Mouse (Mus musculus) kidney, embryonic 16.5 days (tissue): ENCODE results near the gene Hpgds. TPM values are rescaled to one million over a fixed set of nuclear protein-coding genes. Genes with fewer than 3 reads are reported as not detected.

Source experiments
- ATAC-seq: fragments of 200-750 bp; cut with Nextera tagmentation; 2 replicates; pipeline ENCODE4 v1.8.0; 2017; ENCODE audit warnings: moderate TSS enrichment; ENCODE audit not compliant: low FRiP score, low TSS enrichment
- H3K27ac ChIP-seq: fragments of 300-500 bp; sonication (generic); 2 replicates; pipeline ENCODE4 v1.5.1; 2014; ENCODE audit warnings: low read length
- H3K27me3 ChIP-seq: fragments of 300-500 bp; sonication (generic); 2 replicates; pipeline ENCODE4 v1.6.1; 2014; ENCODE audit warnings: low read length, control low read depth, mixed read lengths; ENCODE audit not compliant: insufficient read depth
- H3K36me3 ChIP-seq: fragments of 300-500 bp; sonication (generic); 2 replicates; pipeline ENCODE4 v1.6.1; 2014; ENCODE audit warnings: low read length, control low read depth, mixed read lengths; ENCODE audit not compliant: insufficient read depth
- H3K4me1 ChIP-seq: fragments of 300-500 bp; sonication (generic); 2 replicates; pipeline ENCODE4 v1.6.1; 2014; ENCODE audit warnings: low read length, control low read depth, mixed read lengths; ENCODE audit not compliant: insufficient read depth
- H3K4me2 ChIP-seq: fragments of 300-500 bp; sonication (generic); replicated peaks from 2 replicates; pipeline ENCODE4 v1.6.1; 2014; ENCODE audit warnings: low read depth, low read length
- H3K4me3 ChIP-seq: fragments of 300-500 bp; sonication (generic); 2 replicates; pipeline ENCODE4 v1.5.1; 2014; ENCODE audit warnings: mild to moderate bottlenecking, low read length
- H3K9ac ChIP-seq: fragments of 300-500 bp; sonication (generic); replicated peaks from 2 replicates; pipeline ENCODE4 v1.6.1; 2014; ENCODE audit warnings: low read length
- H3K9me3 ChIP-seq: fragments of 300-500 bp; sonication (generic); 2 replicates; pipeline ENCODE4 v1.6.1; 2016; ENCODE audit warnings: low read length, control low read depth
- WGBS: fragments of 180-500 bp; shearing (Covaris S2); extraction: QIAGEN DNeasy Blood & Tissue Kit; methylation state at CpG from one replicate; pipeline ENCODE4 v1.1.7; 2014; 5-methylcytosine and 5-hydroxymethylcytosine counted together
- polyA plus RNA-seq: library from polyadenylated mRNA; unstranded; fragments of >200 nt; fragmentation: Nextera tagmentation; extraction: Ambion mirVana; gene quantifications from 2 replicates; pipeline ENCODE4 v1.2.1, GENCODE M21; 2015

The Hpgds gene
- polyA plus RNA-seq, 1 experiment from 2014 or later: 2.2 TPM

- Histone ChIP-seq H3K4me2 (0 out of 2 replicates have a peak overlapping the region, but pooled peaks have one; percentile 4), H3K9me3 (no peaks in the 10 kb centered on the region), H3K27ac (0 out of 2 replicates have a peak overlapping the region, but pooled peaks have one; percentile 17), H3K9ac (no peak overlapping the region), H3K27me3 (no peaks in the 10 kb centered on the region), H3K4me1 (peaks cover 19% of the 10 kb centered on the region; the same call in 1 of the 2 replicates), H3K36me3 (no peaks in the 10 kb centered on the region), H3K4me3 (no peak overlapping the region)
- ATAC-seq: peak; percentile 89
- WGBS: 42% methylated on average over 5 of the region's 5 CpGs
Observed at GRCm38 (mm10) chr6:65140082-65140749, 4.5 kb downstream of the Hpgds start.

GRCm38 (mm10) chr6:65138243-65138642 is 6.5 kb downstream of the Hpgds start:
- Histone ChIP-seq H3K4me2 (no peak overlapping the region), H3K27me3 (no peaks in the 10 kb centered on the region), H3K9me3 (no peaks in the 10 kb centered on the region), H3K4me3 (no peak overlapping the region), H3K27ac (no peak overlapping the region), H3K36me3 (no peaks in the 10 kb centered on the region), H3K9ac (no peak overlapping the region), H3K4me1 (peaks cover 14% of the 10 kb centered on the region; the same call in 1 of the 2 replicates)
- no peak for ATAC-seq
- 78% methylated on average over 1 of the region's 1 CpGs for WGBS

DNA sequence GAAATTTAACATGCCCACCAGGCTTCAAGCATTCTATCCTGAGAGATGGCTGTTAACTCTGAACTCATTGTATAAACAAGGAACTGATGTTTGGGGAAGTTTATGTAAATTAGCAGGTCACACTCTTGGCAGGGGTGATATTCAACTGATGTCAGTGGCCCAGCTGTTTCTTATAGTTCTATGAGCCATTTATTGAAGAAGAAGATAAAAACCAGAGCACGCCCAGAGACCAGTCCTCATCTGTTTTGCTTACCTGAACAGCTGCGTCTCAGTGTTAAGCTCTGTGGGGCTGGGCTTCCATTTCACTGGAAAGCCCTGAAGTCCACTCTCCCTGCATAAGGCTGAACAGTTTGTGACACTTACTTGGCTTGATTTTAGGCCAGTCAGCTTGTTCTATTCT is 6.9 kb downstream of the Hpgds start:
- WGBS: 62% methylated on average over 2 of the region's 2 CpGs
- no peaks in the 10 kb centered on the region for H3K9me3 ChIP-seq
- no peak overlapping the region for H3K9ac ChIP-seq
- peaks cover 13% of the 10 kb centered on the region; the same call in 1 of the 2 replicates for H3K4me1 ChIP-seq
- no peak overlapping the region for H3K4me3 ChIP-seq
- H3K27me3 ChIP-seq: no peaks in the 10 kb centered on the region
- H3K36me3 ChIP-seq: no peaks in the 10 kb centered on the region
- H3K4me2 ChIP-seq: no peak overlapping the region
- no peak overlapping the region for H3K27ac ChIP-seq
- ATAC-seq: no peak

DNA sequence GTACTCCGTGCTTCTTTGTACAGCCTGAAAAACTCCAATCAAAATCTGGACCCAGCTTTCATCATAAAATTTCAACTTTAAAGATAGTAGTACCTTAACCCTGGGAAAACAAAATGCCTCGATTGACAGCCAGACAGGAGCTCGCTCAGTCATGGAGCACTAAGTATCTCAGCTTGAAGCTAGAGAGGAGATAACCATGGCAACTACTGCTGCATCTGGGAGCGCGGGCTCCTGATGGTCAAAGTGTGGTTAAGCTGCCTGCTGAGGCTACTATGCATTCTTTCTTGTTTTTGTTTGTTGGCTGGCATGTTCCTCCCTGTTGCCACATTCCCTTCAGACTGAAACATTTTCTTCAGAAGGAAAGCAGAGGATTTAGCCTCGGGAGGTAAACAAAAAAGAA is 12.3 kb downstream of the Hpgds start:
- ATAC-seq: no peak
- no peaks in the 10 kb centered on the region for H3K27me3 ChIP-seq
- no peak overlapping the region for H3K4me3 ChIP-seq
- H3K36me3 ChIP-seq: no peaks in the 10 kb centered on the region
- no peak overlapping the region for H3K9ac ChIP-seq
- 66% methylated on average over 6 of the region's 6 CpGs for WGBS
- no peak overlapping the region for H3K27ac ChIP-seq
- no peaks in the 10 kb centered on the region for H3K4me1 ChIP-seq
- H3K9me3 ChIP-seq: no peaks in the 10 kb centered on the region
- H3K4me2 ChIP-seq: no peak overlapping the region

DNA sequence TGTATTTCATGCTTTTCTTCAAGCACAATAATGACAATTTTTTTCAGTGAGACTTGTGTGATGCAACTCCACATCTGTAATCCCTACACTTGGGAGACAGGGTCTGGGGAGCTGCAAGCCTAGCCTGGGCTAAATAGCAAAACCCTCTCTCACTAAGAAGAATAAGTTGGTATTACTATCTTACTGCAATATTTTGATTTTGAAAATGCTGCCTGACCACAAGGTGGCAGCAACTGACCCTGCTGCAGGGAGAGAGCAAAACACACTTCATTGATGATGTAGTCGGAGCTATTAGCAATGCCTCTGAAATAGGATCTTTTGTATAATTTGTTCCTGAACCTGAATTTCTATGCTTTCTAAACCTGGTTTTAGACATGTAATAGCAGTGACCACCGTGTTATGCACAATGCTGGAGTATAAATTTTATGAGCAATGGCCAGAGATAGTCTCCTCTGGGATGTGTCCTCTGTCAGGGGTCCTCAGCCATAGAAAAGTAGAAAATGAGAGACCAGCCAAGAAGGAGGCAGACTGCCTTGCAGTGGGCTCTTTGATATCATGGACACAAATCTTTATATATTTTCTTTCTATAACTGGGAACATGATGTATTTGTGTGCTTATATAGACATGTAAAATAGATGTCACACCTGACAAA is 18.5 kb downstream of the Hpgds start:
- Histone ChIP-seq H3K27ac (no peak overlapping the region), H3K36me3 (no peaks in the 10 kb centered on the region), H3K27me3 (no peaks in the 10 kb centered on the region), H3K9ac (no peak overlapping the region), H3K4me2 (no peak overlapping the region), H3K9me3 (no peaks in the 10 kb centered on the region), H3K4me1 (no peaks in the 10 kb centered on the region), H3K4me3 (no peak overlapping the region)
- peak; percentile 19; the same call in 1 of the 2 replicates for ATAC-seq
- 21% methylated on average over 2 of the region's 2 CpGs for WGBS

GRCm38 (mm10) chr6:65117540-65117939 is 27.2 kb downstream of the Hpgds start:
- no peak overlapping the region for H3K9ac ChIP-seq
- no peak overlapping the region for H3K4me3 ChIP-seq
- no peaks in the 10 kb centered on the region for H3K4me1 ChIP-seq
- peaks cover 33% of the 10 kb centered on the region for H3K36me3 ChIP-seq
- no peaks in the 10 kb centered on the region for H3K9me3 ChIP-seq
- H3K27me3 ChIP-seq: no peaks in the 10 kb centered on the region
- H3K27ac ChIP-seq: no peak overlapping the region
- peak; percentile 39; the same call in 1 of the 2 replicates for ATAC-seq
- H3K4me2 ChIP-seq: no peak overlapping the region
- WGBS: 89% methylated on average over 1 of the region's 1 CpGs

GRCm38 (mm10) chr6:65114902-65115301 is 29.8 kb downstream of the Hpgds start:
- peaks cover 41% of the 10 kb centered on the region for H3K36me3 ChIP-seq
- 52% methylated on average over 2 of the region's 2 CpGs for WGBS

GRCm38 (mm10) chr6:65079139-65079538 is 65.6 kb downstream of the Hpgds start:
- H3K27me3 ChIP-seq: no peaks in the 10 kb centered on the region
- no peak overlapping the region for H3K9ac ChIP-seq
- 93% methylated on average over 1 of the region's 1 CpGs for WGBS
- no peak for ATAC-seq
- peaks cover 29% of the 10 kb centered on the region; the same call in 1 of the 2 replicates for H3K36me3 ChIP-seq
- no peak overlapping the region for H3K4me3 ChIP-seq
- H3K9me3 ChIP-seq: no peaks in the 10 kb centered on the region
- H3K4me1 ChIP-seq: no peaks in the 10 kb centered on the region
- H3K27ac ChIP-seq: no peak overlapping the region
- no peak overlapping the region for H3K4me2 ChIP-seq

More at GRCm38 (mm10) chr6:65114902-65115301, 29.8 kb downstream of the Hpgds start:
- Histone ChIP-seq H3K4me1 (no peaks in the 10 kb centered on the region), H3K4me2 (no peak overlapping the region), H3K4me3 (no peak overlapping the region), H3K27ac (no peak overlapping the region), H3K9ac (no peak overlapping the region), H3K27me3 (no peaks in the 10 kb centered on the region), H3K9me3 (no peaks in the 10 kb centered on the region)
- no peak for ATAC-seq

- no peaks in the 10 kb centered on the region for H3K9me3 ChIP-seq
- no peak overlapping the region for H3K27ac ChIP-seq
- H3K27me3 ChIP-seq: no peaks in the 10 kb centered on the region
- H3K36me3 ChIP-seq: peaks cover 42% of the 10 kb centered on the region
- H3K9ac ChIP-seq: no peak overlapping the region
- no peaks in the 10 kb centered on the region for H3K4me1 ChIP-seq
- no peak for ATAC-seq
- 78% methylated on average over 2 of the region's 2 CpGs for WGBS
- no peak overlapping the region for H3K4me3 ChIP-seq
- no peak overlapping the region for H3K4me2 ChIP-seq
Observed at GRCm38 (mm10) chr6:65075201-65075600, 69.5 kb downstream of the Hpgds start.
